Mouse (Mus musculus): Measurements from ENCODE around the gene Fkrp. TPM values are rescaled to one million over a fixed set of nuclear protein-coding genes. Genes with fewer than 3 reads are reported as not detected.

The Fkrp gene
- 5.4 and 5.7 TPM in 2 replicates for polyA plus RNA-seq (2012; rRNA removed)

DNA sequence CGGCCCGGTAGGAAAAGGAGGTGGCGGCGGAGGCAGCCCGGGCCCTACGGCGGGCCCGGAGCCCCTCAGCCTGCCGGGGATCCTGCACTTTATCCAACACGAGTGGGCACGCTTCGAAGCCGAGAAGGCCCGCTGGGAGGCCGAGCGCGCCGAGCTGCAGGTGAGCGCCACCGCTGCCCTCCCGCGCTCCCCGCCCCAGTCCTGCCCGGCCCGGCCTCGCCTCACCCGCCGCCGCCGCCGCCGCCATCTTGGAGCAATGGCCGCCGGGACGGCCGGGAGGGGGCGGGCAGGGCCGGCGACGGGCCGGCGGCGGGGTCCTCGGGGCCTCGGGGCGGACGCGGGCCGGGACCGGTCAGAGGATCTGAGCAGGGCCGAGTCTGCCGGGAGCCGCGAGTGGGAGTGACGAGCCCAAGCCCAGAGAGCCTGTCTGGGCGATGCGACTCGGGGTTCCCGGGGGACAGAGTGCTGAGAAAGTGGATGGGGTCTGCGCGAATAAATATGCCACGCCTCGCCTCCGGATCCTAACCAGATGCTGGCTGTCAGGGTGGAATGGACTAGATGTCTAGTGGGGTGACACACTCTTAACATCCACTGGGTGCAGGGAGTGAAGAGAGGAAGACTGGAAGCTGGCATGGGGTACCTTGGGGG, at the start of gene Fkrp:
Gene Fkrp, minus strand, starts transcription at position 258 of the 648 bp plus-strand sequence.

DNA sequence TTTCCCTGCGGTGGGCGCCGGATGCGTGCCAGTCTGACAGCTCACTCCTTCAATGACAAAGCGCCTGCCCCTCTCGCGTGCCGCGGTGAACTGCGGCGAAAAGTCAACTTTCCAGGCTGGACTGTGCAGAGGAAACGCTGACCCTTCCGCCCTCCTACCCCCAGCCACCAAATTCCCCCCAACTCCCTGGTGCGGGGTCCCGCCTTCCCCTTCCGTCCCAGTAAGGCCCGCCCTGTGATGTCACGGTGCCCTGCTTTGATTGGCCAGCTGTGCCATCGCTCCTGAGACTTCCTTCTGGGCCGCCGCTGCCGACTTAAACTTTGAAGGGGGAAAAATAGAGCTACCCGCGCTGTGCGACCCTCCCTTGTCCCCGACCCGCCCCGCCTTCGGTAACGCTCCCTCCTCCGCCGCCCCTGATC, 26.1 kb upstream of the Fkrp start, which contains the start of gene Prkd2:
Gene Prkd2, plus strand, starts transcription at position 258 of the 419 bp plus-strand sequence.

DNA sequence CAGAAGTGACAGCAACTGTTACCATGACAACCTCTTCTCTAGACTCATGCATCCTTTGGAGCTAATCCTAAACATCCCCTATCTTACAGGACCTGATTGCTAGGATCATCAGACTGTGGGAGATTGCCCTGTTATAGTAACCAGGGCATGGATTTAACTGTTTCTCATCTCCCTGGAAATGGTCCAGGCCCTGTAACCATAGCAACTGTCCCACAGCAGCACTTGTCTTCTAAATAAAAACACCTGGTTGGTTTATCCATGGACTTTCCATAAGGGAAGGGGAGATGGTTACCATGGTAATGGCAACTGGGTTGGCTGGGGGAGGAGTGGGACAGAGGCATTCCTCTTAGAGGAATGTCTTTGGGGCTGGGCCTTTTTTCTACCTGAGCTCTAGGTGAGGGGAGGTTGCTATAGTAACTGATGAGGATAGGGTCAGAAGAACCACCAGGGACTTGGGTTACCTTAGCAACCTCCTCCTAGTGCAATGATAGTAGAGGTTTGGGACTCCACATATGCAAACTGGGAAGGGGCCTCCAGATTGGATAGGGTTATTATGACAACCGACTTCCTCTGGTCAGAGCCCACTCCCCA, 1.1 kb downstream of the Fkrp start, which contains the start of gene Strn4:
Gene Strn4, plus strand, starts transcription at position 539 of the 591 bp plus-strand sequence.

DNA sequence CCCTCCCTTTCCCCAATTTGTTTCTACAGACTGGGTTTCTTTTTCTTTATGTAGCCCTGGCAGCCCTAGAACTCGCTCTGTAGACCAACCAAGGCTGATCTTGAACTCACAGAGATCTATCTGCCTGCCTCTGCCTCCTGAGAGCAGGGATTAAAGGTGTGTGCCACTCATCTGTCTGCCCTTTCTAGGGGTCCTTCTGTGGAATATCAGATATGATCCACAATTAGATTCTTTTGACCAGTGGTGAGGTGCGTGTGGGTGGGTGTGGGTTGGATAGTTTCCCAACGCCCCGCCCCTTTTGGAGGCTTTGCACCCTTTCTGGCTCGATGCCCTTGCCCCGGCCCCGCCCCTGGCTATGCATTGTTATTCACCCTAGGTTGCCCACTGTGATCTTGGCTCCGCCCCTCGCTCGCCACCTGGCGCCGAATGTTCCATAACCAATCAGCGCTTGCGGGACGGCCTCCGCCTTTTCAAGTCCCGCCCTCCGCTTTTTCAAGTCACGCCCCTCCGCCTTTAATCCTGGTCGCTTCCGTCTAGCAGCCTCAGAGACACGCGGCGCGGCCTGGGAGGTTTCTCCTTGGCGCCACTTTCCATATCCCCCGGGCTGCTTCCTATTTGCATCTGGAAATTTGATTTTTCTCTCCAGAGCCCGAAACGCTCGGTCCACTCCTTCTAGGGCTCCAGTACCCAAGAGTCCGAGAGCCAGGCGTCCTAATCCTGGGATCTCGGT, 35.5 kb downstream of the Fkrp start, which contains the start of gene Slc1a5:
Gene Slc1a5, plus strand, starts transcription at position 516 of the 730 bp plus-strand sequence.

Other genes with a start within 250 kb of the Fkrp start
- gene Arhgap35, start 201.7 kb downstream of the Fkrp start, polyA plus RNA-seq (2012; rRNA removed), result 2.1 and 2.3 TPM in 2 replicates
- not detected in 2 replicates for gene Ceacam15, start 141.0 kb downstream of the Fkrp start, polyA plus RNA-seq (2012; rRNA removed)
- not detected in 2 replicates for gene Ceacam9, start 94.8 kb downstream of the Fkrp start, polyA plus RNA-seq (2012; rRNA removed)
- 155 and 180 TPM in 2 replicates for gene Ap2s1, start 78.3 kb downstream of the Fkrp start, polyA plus RNA-seq (2012; rRNA removed)
- gene Slc1a5, start 35.4 kb downstream of the Fkrp start, polyA plus RNA-seq (2012; rRNA removed), result 128 and 153 TPM in 2 replicates
- 36.0 and 43.2 TPM in 2 replicates for gene Strn4, start 843 bp downstream of the Fkrp start, polyA plus RNA-seq (2012; rRNA removed)
- 2.5 and 2.8 TPM in 2 replicates for gene Prkd2, start 26.2 kb upstream of the Fkrp start, polyA plus RNA-seq (2012; rRNA removed)
- gene Dact3, start 58.6 kb upstream of the Fkrp start, polyA plus RNA-seq (2012; rRNA removed), result 0.46 and 0.71 TPM in 2 replicates
- 0.18 and 0.40 TPM in 2 replicates for gene Gng8, start 75.1 kb upstream of the Fkrp start, polyA plus RNA-seq (2012; rRNA removed)
- gene Ptgir, start 89.8 kb upstream of the Fkrp start, polyA plus RNA-seq (2012; rRNA removed), result 0.81 and 0.86 TPM in 2 replicates
- gene Calm3, start 107.4 kb upstream of the Fkrp start, polyA plus RNA-seq (2012; rRNA removed), result 87.2 and 93.1 TPM in 2 replicates
- 0.05 and 0.26 TPM in 2 replicates for gene Pnmal2, start 128.0 kb upstream of the Fkrp start, polyA plus RNA-seq (2012; rRNA removed)
- under 0.01 and 0.02 TPM in 2 replicates for gene Pnmal1, start 142.9 kb upstream of the Fkrp start, polyA plus RNA-seq (2012; rRNA removed)
- gene Gm42372, start 166.4 kb upstream of the Fkrp start, polyA plus RNA-seq (2012; rRNA removed), result under 0.01 TPM in 2 replicates
- gene Ccdc8, start 176.0 kb upstream of the Fkrp start, polyA plus RNA-seq (2012; rRNA removed), result 2.4 and 2.5 TPM in 2 replicates
- 57.7 and 62.8 TPM in 2 replicates for gene Ppp5c, start 211.2 kb upstream of the Fkrp start, polyA plus RNA-seq (2012; rRNA removed)
- gene Hif3a, start 245.7 kb upstream of the Fkrp start, polyA plus RNA-seq (2012; rRNA removed), result 8.1 and 10.3 TPM in 2 replicates

All from liver, embryonic 14 days (tissue).